Mouse (Mus musculus): ENCODE data around the gene H2al1o.
"Not testable (repeated sequence)": the region's sequence is repeated elsewhere in the genome, so short reads cannot be mapped to it uniquely, and the experiment has no call there.

The H2al1o gene

GRCm38 (mm10) chrX:9572309-9572708, at the start of gene H2al1o:
TSS of gene H2al1o (minus strand) at chrX:9572409.
- in situ Hi-C loops (cut with MboI): not testable (repeated sequence)

GRCm38 (mm10) chrX:9598036-9598435, 25.8 kb upstream of the H2al1o start:
- in situ Hi-C loops (cut with MboI): not testable (repeated sequence)

- in situ Hi-C loops (cut with MboI): no loop called here
Measured at GRCm38 (mm10) chrX:9536881-9537280, 35.3 kb downstream of the H2al1o start.
